Mouse (Mus musculus) olfactory bulb, adult 2 months (tissue): ENCODE measurements around the gene Acer2.

Experiments
- CTCF ChIP-seq: fragments of 200-500 bp; IDR thresholded peaks from 2 replicates; pipeline ENCODE4 v1.5.1; 2012; ENCODE audit warnings: low read depth, mild to moderate bottlenecking, low read length, moderate library complexity; ENCODE audit not compliant: insufficient read depth
- POLR2A ChIP-seq: fragments of 200-500 bp; IDR thresholded peaks from 2 replicates; pipeline ENCODE4 v1.6.1; 2012; ENCODE audit warnings: mild to moderate bottlenecking, low read depth, low read length, moderate library complexity; ENCODE audit not compliant: insufficient read depth

GRCm38 (mm10) chr4:86936706-86937105 is 62.5 kb downstream of the Acer2 start:
- TF ChIP-seq POLR2A, result no peak
- no peak for TF ChIP-seq CTCF
